ENCODE assay signal across 8 mouse cellular contexts in genomic region chr6:124856916-124857839, GRCm38 (mm10). TPM values are rescaled to one million over a fixed set of nuclear protein-coding genes. Genes with fewer than 3 reads are reported as not detected.
DNase-seq lines count a peak whose midpoint lies in the region; ATAC-seq lines count a peak whose summit lies in the region.

Gene P3h3, minus strand, starts transcription at chr6:124857752.

- ATAC-seq in hindbrain, embryonic 13.5 days (ENCODE audit: low FRiP score): peak; percentile 87

- H3K9ac ChIP-seq in hindbrain, embryonic 13.5 days: peak within 1 kb of the TSS; percentile 95

- peak; percentile 96 for DNase-seq in NIH3T3 (ENCODE audit: low read depth)
- DNase-seq in cerebellum, adult 9-11 months: peak; percentile 94
- peak; percentile 64 to 81 for DNase-seq in frontal cortex, postnatal 25 days (ENCODE audit: low spot score in 2 of 2)
- peak; percentile 71 for DNase-seq in left cerebral cortex, adult 11 months (ENCODE audit: low spot score)
- peak; percentile 83 for DNase-seq in lung, postnatal 36 days
- DNase-seq in retina, embryonic 14.5 days (ENCODE audit: low spot score): peak; percentile 89
- peak; percentile 82 to 85 for DNase-seq in thymus, postnatal 36 days

- H3K4me2 ChIP-seq in hindbrain, embryonic 13.5 days: peak within 1 kb of the TSS; percentile 77

- peaks cover 25% of the 10 kb centered on the region for H3K36me3 ChIP-seq in hindbrain, embryonic 13.5 days

- under 1% methylated on average over 70 of the region's 86 CpGs for WGBS in hindbrain, embryonic 13.5 days

- peak within 1 kb of the TSS; percentile 99 for H3K27ac ChIP-seq in hindbrain, embryonic 13.5 days

- no peaks in the 10 kb centered on the region for H3K9me3 ChIP-seq in hindbrain, embryonic 13.5 days

- H3K4me1 ChIP-seq in hindbrain, embryonic 13.5 days (replicated peaks): peaks cover 66% of the 10 kb centered on the region

- no peaks in the 10 kb centered on the region; the same call in 1 of the 2 replicates for H3K27me3 ChIP-seq in hindbrain, embryonic 13.5 days

- peak within 1 kb of the TSS; percentile 67 for H3K4me3 ChIP-seq in hindbrain, embryonic 13.5 days

RNA-seq across cellular contexts. Expression of gene P3h3, which starts in this region (rescaled TPM):
- polyA plus RNA-seq in hindbrain, embryonic 13.5 days (2015; fragmentation: Nextera tagmentation; extraction: Ambion mirVana): 16.4 and 19.1 TPM in 2 replicates

Comparison
In these comparisons a context has a peak if more than half of its experiments do, and no peak if none do; other contexts are left out.
1. Peak in every context shown above with its lines: DNase-seq, ATAC-seq, H3K4me3 ChIP-seq and H3K27ac ChIP-seq.